Mouse (Mus musculus) kidney, postnatal 36 days (tissue): Measurements from ENCODE around the gene Syne1.
A peak's percentile ranks its signal among the peaks of the same experiment; 100 is the strongest.

Source experiments
- DNase-seq, 2 experiments: peaks; one replicate each; pipeline ENCODE4 v3.0.0; 2021 to 2022; ENCODE audit warnings: mixed read lengths in 2 of 2

Syne1 gene

GRCm38 (mm10) chr10:5289575-5289909 is 261.7 kb downstream of the Syne1 start:
- DNase-seq, result no peak

- DNase-seq, result peak; percentile 48 to 56
These were observed 262.3 kb downstream of the Syne1 start for GRCm38 (mm10) chr10:5288716-5289574.

GRCm38 (mm10) chr10:5288262-5288661 is 263.0 kb downstream of the Syne1 start:
- no peak for DNase-seq

GRCm38 (mm10) chr10:5275769-5276168 is 275.5 kb downstream of the Syne1 start:
- no peak for DNase-seq

GRCm38 (mm10) chr10:5270641-5271040 is 280.6 kb downstream of the Syne1 start:
- peak; percentile 28 to 36 for DNase-seq

GRCm38 (mm10) chr10:5264418-5264817 is 286.9 kb downstream of the Syne1 start:
- no peak for DNase-seq

GRCm38 (mm10) chr10:5262636-5263035 is 288.6 kb downstream of the Syne1 start:
- no peak for DNase-seq

- no peak for DNase-seq
These were observed 294.6 kb downstream of the Syne1 start for GRCm38 (mm10) chr10:5256686-5257085.

- no peak for DNase-seq
These were observed 297.5 kb downstream of the Syne1 start for GRCm38 (mm10) chr10:5253752-5254151.

- no peak for DNase-seq
These were observed 300.6 kb downstream of the Syne1 start for GRCm38 (mm10) chr10:5250702-5251101.

- no peak for DNase-seq
These were observed 311.6 kb downstream of the Syne1 start for GRCm38 (mm10) chr10:5239680-5240079.

GRCm38 (mm10) chr10:5236926-5237325 is 314.4 kb downstream of the Syne1 start:
- no peak for DNase-seq

GRCm38 (mm10) chr10:5236171-5236570 is 315.1 kb downstream of the Syne1 start:
- DNase-seq, result peak; percentile 55 to 58

- DNase-seq, result no peak
These were observed 316.4 kb downstream of the Syne1 start for GRCm38 (mm10) chr10:5234721-5235501.

GRCm38 (mm10) chr10:5229129-5229528 is 322.2 kb downstream of the Syne1 start:
- no peak for DNase-seq

GRCm38 (mm10) chr10:5227395-5228076 is 323.7 kb downstream of the Syne1 start:
- DNase-seq, result peak; percentile 9 to 40

- DNase-seq, result no peak
These were observed 335.3 kb downstream of the Syne1 start for GRCm38 (mm10) chr10:5215943-5216342.

GRCm38 (mm10) chr10:5207905-5208641 is 343.2 kb downstream of the Syne1 start:
- peak; percentile 33 to 60 for DNase-seq

GRCm38 (mm10) chr10:5205977-5206376 is 345.3 kb downstream of the Syne1 start:
- DNase-seq, result no peak

- no peak for DNase-seq
These were observed 345.7 kb downstream of the Syne1 start for GRCm38 (mm10) chr10:5205570-5205969.

GRCm38 (mm10) chr10:5203837-5204236 is 347.4 kb downstream of the Syne1 start:
- DNase-seq, result no peak

GRCm38 (mm10) chr10:5197356-5197755 is 353.9 kb downstream of the Syne1 start:
- no peak for DNase-seq

- DNase-seq, result no peak
These were observed 355.0 kb downstream of the Syne1 start for GRCm38 (mm10) chr10:5196267-5196666.
